Mouse (Mus musculus) central nervous system, embryonic 14 days (tissue): ENCODE data around the gene Cgref1. TPM values are rescaled to one million over a fixed set of nuclear protein-coding genes. Genes with fewer than 3 reads are reported as not detected.

ENCODE experiments used
- polyA plus RNA-seq: library from polyadenylated mRNA; depleted of rRNA; stranded (reverse); fragments of >200 nt; gene quantifications from 2 replicates; pipeline ENCODE4 v1.2.3, GENCODE M21; 2012; rRNA removed

Cgref1 gene
- 25.2 and 28.8 TPM in 2 replicates for polyA plus RNA-seq

GRCm38 (mm10) chr5:30944956-30945781 lies at the start of gene Cgref1:
TSS of gene Cgref1 (minus strand) at chr5:30945591.

GRCm38 (mm10) chr5:30968416-30968815 lies 23.0 kb upstream of the Cgref1 start, which contains the start of gene Tcf23:
TSS of gene Tcf23 (plus strand) at chr5:30968662.

GRCm38 (mm10) chr5:30959966-30960501 lies 14.6 kb upstream of the Cgref1 start, which contains the start of gene Preb:
TSS of gene Preb (minus strand) at chr5:30960361.

GRCm38 (mm10) chr5:30921256-30922033 lies 23.9 kb downstream of the Cgref1 start, which contains the start of gene Khk:
TSS of gene Khk (plus strand) at chr5:30921431.

GRCm38 (mm10) chr5:30913060-30913841 lies 32.1 kb downstream of the Cgref1 start, which contains the start of gene Emilin1:
TSS of gene Emilin1 (plus strand) at chr5:30913402.

GRCm38 (mm10) chr5:30907413-30908059 lies 37.9 kb downstream of the Cgref1 start, which contains the start of gene Ost4:
TSS of gene Ost4 (minus strand) at chr5:30907788.

GRCm38 (mm10) chr5:30888337-30889087 lies 56.9 kb downstream of the Cgref1 start, which contains the start of gene Agbl5:
TSS of gene Agbl5 (plus strand) at chr5:30888694.

Other genes with a start within 250 kb of the Cgref1 start
- gene Dpysl5, start 234.0 kb downstream of the Cgref1 start, polyA plus RNA-seq = 293 and 314 TPM in 2 replicates
- gene Mapre3, start 130.9 kb downstream of the Cgref1 start, polyA plus RNA-seq = 152 and 160 TPM in 2 replicates
- gene Tmem214, start 77.6 kb downstream of the Cgref1 start, polyA plus RNA-seq = 68.4 and 82.8 TPM in 2 replicates
- 62.6 and 66.7 TPM in 2 replicates for gene Agbl5, start 56.9 kb downstream of the Cgref1 start, polyA plus RNA-seq
- 274 and 279 TPM in 2 replicates for gene Ost4, start 37.8 kb downstream of the Cgref1 start, polyA plus RNA-seq
- 19.9 and 63.3 TPM in 2 replicates for gene Emilin1, start 32.2 kb downstream of the Cgref1 start, polyA plus RNA-seq
- 7.9 and 13.1 TPM in 2 replicates for gene Khk, start 24.2 kb downstream of the Cgref1 start, polyA plus RNA-seq
- gene Preb, start 14.8 kb upstream of the Cgref1 start, polyA plus RNA-seq = 194 and 208 TPM in 2 replicates
- not detected in 2 replicates for gene Tcf23, start 23.1 kb upstream of the Cgref1 start, polyA plus RNA-seq
- 131 and 134 TPM in 2 replicates for gene Atraid, start 102.7 kb upstream of the Cgref1 start, polyA plus RNA-seq
- 31.0 and 36.5 TPM in 2 replicates for gene Slc5a6, start 103.3 kb upstream of the Cgref1 start, polyA plus RNA-seq
- gene Cad, start 109.2 kb upstream of the Cgref1 start, polyA plus RNA-seq = 29.6 and 31.9 TPM in 2 replicates
- gene Dnajc5g, start 160.7 kb upstream of the Cgref1 start, polyA plus RNA-seq = not detected in 2 replicates
- 18.5 and 25.0 TPM in 2 replicates for gene Slc30a3, start 162.6 kb upstream of the Cgref1 start, polyA plus RNA-seq
- 1.5 TPM in 1 of 2 replicates, not detected in the other for gene Trim54, start 171.1 kb upstream of the Cgref1 start, polyA plus RNA-seq
- gene Ucn, start 193.2 kb upstream of the Cgref1 start, polyA plus RNA-seq = not detected in 2 replicates
- gene Mpv17, start 208.7 kb upstream of the Cgref1 start, polyA plus RNA-seq = 51.7 and 55.6 TPM in 2 replicates
- 3.4 TPM in 2 replicates for gene Gm29609, start 234.3 kb upstream of the Cgref1 start, polyA plus RNA-seq
- gene Gtf3c2, start 234.6 kb upstream of the Cgref1 start, polyA plus RNA-seq = 99.8 and 100 TPM in 2 replicates
- 91.1 and 98.2 TPM in 2 replicates for gene Snx17, start 247.6 kb upstream of the Cgref1 start, polyA plus RNA-seq
- 62.9 and 68.7 TPM in 2 replicates for gene Eif2b4, start 247.8 kb upstream of the Cgref1 start, polyA plus RNA-seq